Mouse (Mus musculus) kidney, postnatal 0 days (tissue): ENCODE results near the gene Trmu. TPM values are rescaled to one million over a fixed set of nuclear protein-coding genes. Genes with fewer than 3 reads are reported as not detected.
A peak's percentile ranks its signal among the peaks of the same experiment; 100 is the strongest.
"Not testable (repeated sequence)": the region's sequence is repeated elsewhere in the genome, so short reads cannot be mapped to it uniquely, and the experiment has no call there.

Experiments used
- ATAC-seq: fragments of 200-750 bp; cut with Nextera tagmentation; replicated peaks from 2 replicates; pipeline ENCODE4 v1.8.0; 2017; ENCODE audit warnings: low read depth, moderate number of reproducible peaks, moderate TSS enrichment, moderate library complexity; ENCODE audit not compliant: low FRiP score
- DNase-seq: peaks from one replicate; pipeline ENCODE4 v3.0.0-alpha.2; 2016; ENCODE audit warnings: low spot score
- H3K27ac ChIP-seq: fragments of 300-500 bp; sonication (generic); 2 replicates; pipeline ENCODE4 v1.5.1; 2014; ENCODE audit warnings: mild to moderate bottlenecking
- H3K27me3 ChIP-seq: fragments of 300-500 bp; sonication (generic); 2 replicates; pipeline ENCODE4 v1.6.1; 2014; ENCODE audit warnings: low read length, mixed read lengths; ENCODE audit not compliant: insufficient read depth
- H3K36me3 ChIP-seq: fragments of 300-500 bp; sonication (generic); 2 replicates; pipeline ENCODE4 v1.6.1; 2014; ENCODE audit warnings: low read length, mixed read lengths; ENCODE audit not compliant: insufficient read depth
- H3K4me1 ChIP-seq: fragments of 300-500 bp; sonication (generic); replicated peaks from 2 replicates; pipeline ENCODE4 v1.6.1; 2014; ENCODE audit warnings: antibody characterized with exemption, low read length, mixed read lengths; ENCODE audit not compliant: insufficient read depth
- H3K4me2 ChIP-seq: fragments of 300-500 bp; sonication (generic); 2 replicates; pipeline ENCODE4 v1.6.1; 2014; ENCODE audit warnings: mild to moderate bottlenecking, low read length, moderate library complexity, mixed read lengths
- H3K4me3 ChIP-seq: fragments of 300-500 bp; sonication (generic); replicated peaks from 2 replicates; pipeline ENCODE4 v1.5.1; 2014; ENCODE audit warnings: low read depth, low read length
- H3K9ac ChIP-seq: fragments of 300-500 bp; sonication (generic); 2 replicates; pipeline ENCODE4 v1.6.1; 2014; ENCODE audit warnings: low read depth, low read length
- H3K9me3 ChIP-seq: fragments of 300-500 bp; sonication (generic); replicated peaks from 2 replicates; pipeline ENCODE4 v1.6.1; 2016; ENCODE audit warnings: low read length, inconsistent platforms, mixed read lengths
- CTCF ChIP-seq: IDR thresholded peaks from 2 replicates; pipeline ENCODE4 v1.5.1; 2016; ENCODE audit warnings: antibody characterized with exemption, low read depth, mild to moderate bottlenecking, moderate library complexity
- WGBS: fragments of 180-500 bp; shearing (Covaris S2); extraction: QIAGEN DNeasy Blood & Tissue Kit; methylation state at CpG from one replicate; pipeline ENCODE4 v1.1.7; 2014; 5-methylcytosine and 5-hydroxymethylcytosine counted together
- polyA plus RNA-seq: library from polyadenylated mRNA; unstranded; fragments of >200 nt; fragmentation: Nextera tagmentation; extraction: Ambion mirVana; gene quantifications from 2 replicates; pipeline ENCODE4 v1.2.1, GENCODE M21; 2015

The Trmu gene
- polyA plus RNA-seq, 1 experiment from 2014 or later, result 37.1 TPM

DNA sequence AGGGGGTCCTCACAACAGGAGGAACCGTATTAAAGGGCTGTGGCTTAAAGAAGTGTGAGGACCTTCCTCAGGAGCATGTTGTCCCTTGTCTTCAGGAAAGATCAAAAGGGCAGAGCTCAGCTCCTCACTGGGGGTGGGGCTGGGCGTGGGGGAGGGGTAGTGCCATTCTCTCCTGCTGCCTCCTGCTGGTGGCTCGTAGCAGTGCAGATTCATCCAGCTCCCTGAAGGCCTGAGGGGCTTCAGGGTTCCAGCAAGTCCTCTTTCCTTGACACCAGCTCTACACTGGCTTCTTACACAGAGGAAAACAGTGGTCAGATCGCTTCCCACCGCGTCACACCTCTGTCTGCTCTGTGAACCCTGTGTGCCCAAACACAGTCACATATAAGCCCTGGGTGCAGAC, 38.1 kb upstream of the Trmu start:
- ATAC-seq, result no peak
- no peak overlapping the region for H3K27ac ChIP-seq
- no peak for DNase-seq
- no peaks in the 10 kb centered on the region for H3K36me3 ChIP-seq
- H3K4me2 ChIP-seq, result no peak overlapping the region
- WGBS, result 47% methylated on average over 6 of the region's 6 CpGs
- no peaks in the 10 kb centered on the region for H3K9me3 ChIP-seq
- TF ChIP-seq CTCF, result peak; percentile 59
- no peak overlapping the region for H3K9ac ChIP-seq
- no peaks in the 10 kb centered on the region for H3K4me1 ChIP-seq
- no peaks in the 10 kb centered on the region for H3K27me3 ChIP-seq
- no peak overlapping the region for H3K4me3 ChIP-seq

DNA sequence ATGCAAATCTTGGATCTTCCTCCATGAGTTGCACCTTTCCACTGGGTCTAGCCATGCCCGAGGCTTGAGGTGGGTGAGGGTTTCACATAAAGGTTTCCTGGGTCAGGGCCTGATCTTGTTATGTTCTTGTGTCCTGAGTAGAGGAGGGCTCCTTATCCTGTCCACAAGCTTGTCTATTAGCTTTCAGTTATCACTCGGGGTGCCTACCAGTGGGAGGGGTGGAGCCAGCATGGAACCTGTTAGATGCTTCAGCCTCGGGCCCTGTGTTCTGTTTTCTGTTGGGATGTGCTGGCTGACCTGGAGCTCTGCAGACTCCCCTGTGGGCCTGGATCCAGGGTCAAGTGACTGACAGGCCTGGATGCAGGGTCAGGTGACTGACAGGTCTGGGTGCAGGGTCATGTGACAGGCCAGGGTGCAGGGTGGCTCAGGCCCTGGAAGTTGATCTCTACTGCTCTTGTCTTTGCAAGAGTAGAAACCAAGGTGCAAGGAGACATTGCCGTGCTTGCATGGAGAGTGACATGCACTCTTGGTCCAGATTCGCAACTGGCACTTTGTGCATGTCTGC, 37.2 kb upstream of the Trmu start:
- Histone ChIP-seq H3K4me3 (no peak overlapping the region), H3K4me1 (no peaks in the 10 kb centered on the region), H3K27ac (no peak overlapping the region), H3K27me3 (no peaks in the 10 kb centered on the region), H3K36me3 (no peaks in the 10 kb centered on the region), H3K9ac (no peak overlapping the region), H3K4me2 (no peak overlapping the region), H3K9me3 (no peaks in the 10 kb centered on the region)
- ATAC-seq (no peak), DNase-seq (no peak)
- no peak for TF ChIP-seq CTCF
- 78% methylated on average over 5 of the region's 5 CpGs for WGBS

DNA sequence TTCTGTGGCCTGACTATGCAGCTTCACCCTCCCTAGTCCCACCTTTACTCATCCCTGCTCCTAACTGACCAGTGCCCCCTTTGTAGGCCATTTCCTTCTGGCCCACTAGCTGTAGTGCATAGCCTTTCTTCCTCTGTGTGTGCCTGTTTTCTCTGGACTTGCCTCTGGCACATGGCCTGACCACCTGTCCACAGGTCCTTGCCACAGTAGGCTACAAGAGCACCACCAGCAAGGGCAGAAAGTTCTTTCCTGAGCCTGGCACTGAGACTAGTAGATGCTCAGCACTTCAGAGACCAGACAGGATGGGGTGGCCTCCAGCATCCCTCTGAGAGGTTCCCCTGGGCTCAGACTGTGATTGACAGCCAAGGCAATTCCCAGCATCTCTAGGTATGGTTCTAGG, 34.0 kb upstream of the Trmu start:
- no peak overlapping the region for H3K9ac ChIP-seq
- no peak overlapping the region for H3K27ac ChIP-seq
- no peak for ATAC-seq
- no peaks in the 10 kb centered on the region for H3K36me3 ChIP-seq
- H3K9me3 ChIP-seq, result no peaks in the 10 kb centered on the region
- TF ChIP-seq CTCF, result no peak
- H3K27me3 ChIP-seq, result no peaks in the 10 kb centered on the region
- H3K4me1 ChIP-seq, result no peaks in the 10 kb centered on the region
- DNase-seq, result no peak
- H3K4me2 ChIP-seq, result no peak overlapping the region
- no peak overlapping the region for H3K4me3 ChIP-seq

DNA sequence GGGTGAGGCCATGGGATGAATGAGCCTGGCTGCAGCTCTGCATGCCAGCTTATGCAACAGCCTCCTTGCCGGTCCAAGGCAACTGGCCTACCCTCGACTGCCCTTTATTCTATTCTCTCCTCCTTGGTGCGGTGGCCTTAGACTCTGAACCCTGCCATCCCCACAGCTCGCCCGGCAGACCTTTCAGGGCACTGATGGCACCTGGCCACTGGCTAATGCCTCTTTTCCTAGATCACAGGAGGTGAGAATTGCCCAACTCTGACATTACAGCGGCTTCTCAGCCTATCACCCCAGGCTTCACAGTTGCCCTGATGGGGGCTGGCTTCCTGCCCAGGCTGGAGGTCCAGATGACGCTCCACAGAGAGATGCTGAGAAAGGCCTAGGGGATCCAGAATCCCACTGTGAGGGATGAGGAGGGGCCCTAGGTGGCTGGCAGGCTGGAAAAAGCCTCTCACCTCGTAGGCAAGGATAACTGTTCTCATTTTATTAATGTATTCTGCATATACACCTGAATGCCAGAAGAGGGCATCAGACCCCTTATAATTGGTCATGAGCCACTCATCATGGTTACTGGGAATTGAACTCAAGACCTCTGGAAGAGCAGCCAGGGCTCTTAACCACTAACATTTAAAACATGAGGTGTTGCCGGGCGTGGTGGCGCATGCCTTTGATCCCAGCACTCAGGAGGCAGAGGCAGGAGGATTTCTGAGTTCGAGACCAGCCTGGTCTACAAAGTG, 27.3 kb upstream of the Trmu start:
- Histone ChIP-seq H3K27me3 (no peaks in the 10 kb centered on the region), H3K9ac (no peak overlapping the region), H3K36me3 (no peaks in the 10 kb centered on the region), H3K4me2 (no peak overlapping the region), H3K27ac (no peak overlapping the region), H3K4me1 (no peaks in the 10 kb centered on the region), H3K9me3 (no peaks in the 10 kb centered on the region), H3K4me3 (no peak overlapping the region)
- peak; percentile 45 for TF ChIP-seq CTCF
- no peak for DNase-seq
- WGBS, result 85% methylated on average over 12 of the region's 12 CpGs
- ATAC-seq, result no peak

DNA sequence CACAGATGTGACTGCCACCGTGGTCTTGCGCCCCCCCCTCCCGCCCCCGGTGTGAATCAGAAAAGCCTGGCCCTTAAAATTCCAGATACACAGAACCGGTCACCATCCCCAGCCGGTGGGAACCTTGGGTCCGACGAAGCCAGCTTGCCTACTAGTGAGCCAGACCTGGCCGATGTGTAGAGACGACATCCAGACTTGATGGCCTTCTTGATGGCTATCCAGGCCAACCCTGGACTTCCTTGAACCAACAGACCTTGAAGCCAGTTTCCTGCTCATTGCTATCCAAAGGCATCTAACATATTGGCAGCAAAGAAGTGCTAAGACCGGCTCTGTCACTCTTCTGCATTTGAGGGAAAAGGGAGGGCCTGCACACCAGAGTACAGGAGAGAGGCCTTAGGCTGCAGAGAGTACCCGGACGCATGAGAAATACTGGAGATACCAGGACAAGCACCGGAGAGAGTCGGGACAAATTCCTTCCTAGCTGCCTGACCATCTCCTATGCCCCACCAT, 20.1 kb upstream of the Trmu start:
- Histone ChIP-seq H3K9ac (peak overlapping the region; percentile 74), H3K4me3 (peak overlapping the region; percentile 82), H3K27me3 (no peaks in the 10 kb centered on the region), H3K36me3 (0 out of 2 replicates have a peak, but pooled peaks cover under 1% of the 10 kb centered on the region), H3K27ac (peak overlapping the region; percentile 63), H3K4me1 (peaks cover 6% of the 10 kb centered on the region; the same call in 1 of the 2 replicates), H3K9me3 (no peaks in the 10 kb centered on the region), H3K4me2 (peak overlapping the region; percentile 92)
- WGBS, result 10% methylated on average over 15 of the region's 15 CpGs
- ATAC-seq (0 out of 2 replicates have a peak, but pooled peaks have one; percentile 23), DNase-seq (no peak)
- TF ChIP-seq CTCF, result no peak

DNA sequence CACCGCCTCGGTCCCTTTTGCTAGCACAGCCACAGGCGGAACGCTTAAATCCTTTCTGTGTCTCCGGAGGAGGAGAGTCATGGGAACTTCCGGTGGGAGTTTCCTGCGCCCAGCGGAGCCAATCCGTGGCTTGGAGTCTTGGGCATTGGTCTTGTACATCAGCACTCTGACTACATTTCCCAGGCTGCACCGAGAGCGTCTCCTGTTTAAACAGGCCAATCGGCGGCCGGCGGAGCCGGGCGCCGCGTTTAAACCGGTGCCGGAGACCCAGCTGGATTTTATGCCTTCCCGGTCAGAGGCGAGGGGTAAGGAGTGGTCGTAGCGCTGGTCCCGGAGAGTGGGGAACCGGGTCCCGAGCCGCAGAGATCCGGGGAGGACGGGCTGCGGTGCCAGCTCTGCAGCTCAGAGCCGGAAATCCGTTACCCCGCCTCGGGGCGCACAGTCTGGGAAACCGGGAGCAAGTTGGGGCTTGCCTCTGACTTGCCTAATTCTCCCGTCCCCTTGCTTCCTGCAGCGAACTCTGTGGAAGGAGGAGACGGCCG, 19.6 kb upstream of the Trmu start, which contains the start of gene Gtse1:
Gtse1 (plus strand) TSS at position 256 of the 542 bp plus-strand sequence.
- DNase-seq (peak; percentile 99), ATAC-seq (peak; percentile 99)
- H3K4me2 ChIP-seq, result peak within 1 kb of the TSS; percentile 92
- WGBS, result under 1% methylated on average over 42 of the region's 42 CpGs
- peaks cover 6% of the 10 kb centered on the region; the same call in 1 of the 2 replicates for H3K4me1 ChIP-seq
- peaks cover 5% of the 10 kb centered on the region for H3K36me3 ChIP-seq
- H3K27ac ChIP-seq, result peak within 1 kb of the TSS; percentile 63
- peak within 1 kb of the TSS; percentile 82 for H3K4me3 ChIP-seq
- peak within 1 kb of the TSS; percentile 74 for H3K9ac ChIP-seq
- H3K9me3 ChIP-seq, result no peaks in the 10 kb centered on the region
- TF ChIP-seq CTCF, result no peak
- no peaks in the 10 kb centered on the region for H3K27me3 ChIP-seq

DNA sequence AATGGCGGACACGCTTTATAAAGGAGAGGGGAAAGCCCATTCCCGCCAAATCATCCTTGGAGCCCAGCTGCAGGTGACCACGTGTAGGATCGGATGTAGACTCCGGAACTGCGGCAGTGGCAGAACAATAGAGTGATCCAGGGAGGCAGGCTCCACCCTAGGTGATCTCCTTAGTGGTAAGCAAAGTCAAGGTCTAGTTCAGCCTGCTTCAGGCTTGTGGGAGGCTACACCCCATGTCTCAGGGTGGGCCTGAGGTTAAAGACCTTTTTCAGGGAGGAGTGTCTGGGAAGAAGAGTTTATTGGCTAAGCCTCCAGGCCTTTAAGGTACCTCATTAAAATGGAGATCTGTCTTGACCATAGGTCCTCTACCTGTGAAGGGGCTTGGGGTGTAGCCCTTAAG, 13.2 kb upstream of the Trmu start:
- 91% methylated on average over 7 of the region's 7 CpGs for WGBS
- not testable (repeated sequence) for H3K27me3 ChIP-seq, ATAC-seq, H3K27ac ChIP-seq, H3K4me1 ChIP-seq, H3K4me2 ChIP-seq, H3K9me3 ChIP-seq, H3K9ac ChIP-seq, DNase-seq, H3K4me3 ChIP-seq
- H3K36me3 ChIP-seq, result peaks cover 15% of the 10 kb centered on the region
